Mouse (Mus musculus) liver, embryonic 16.5 days (tissue): ENCODE results near the gene Ppm1g. TPM values are rescaled to one million over a fixed set of nuclear protein-coding genes. Genes with fewer than 3 reads are reported as not detected.
A peak's percentile ranks its signal among the peaks of the same experiment; 100 is the strongest.

ENCODE experiments used
- ATAC-seq: fragments of 200-750 bp; cut with Nextera tagmentation; 2 replicates; pipeline ENCODE4 v1.8.0; 2017; ENCODE audit warnings: low read depth, mild to moderate bottlenecking, moderate number of reproducible peaks, moderate library complexity
- H3K27ac ChIP-seq: fragments of 300-500 bp; sonication (generic); 2 replicates; pipeline ENCODE4 v1.5.1; 2014; ENCODE audit warnings: mild to moderate bottlenecking, low read length
- H3K27me3 ChIP-seq: fragments of 300-500 bp; sonication (generic); 2 replicates; pipeline ENCODE4 v1.6.1; 2014; ENCODE audit warnings: low read depth, low read length, mixed read lengths; ENCODE audit not compliant: control insufficient read depth, insufficient read depth
- H3K36me3 ChIP-seq: fragments of 300-500 bp; sonication (generic); 2 replicates; pipeline ENCODE4 v1.6.1; 2014; ENCODE audit warnings: mild to moderate bottlenecking; ENCODE audit not compliant: control insufficient read depth, insufficient read depth
- H3K4me1 ChIP-seq: fragments of 300-500 bp; sonication (generic); 2 replicates; pipeline ENCODE4 v1.6.1; 2014; ENCODE audit warnings: low read depth, low read length, mixed read lengths; ENCODE audit not compliant: control insufficient read depth
- H3K4me2 ChIP-seq: fragments of 300-500 bp; sonication (generic); 2 replicates; pipeline ENCODE4 v1.6.1; 2014; ENCODE audit warnings: low read depth, low read length, mixed read lengths
- H3K4me3 ChIP-seq: fragments of 300-500 bp; sonication (generic); 2 replicates; pipeline ENCODE4 v1.5.1; 2014; ENCODE audit warnings: low read depth, mild to moderate bottlenecking, low read length
- H3K9ac ChIP-seq: fragments of 300-500 bp; sonication (generic); 2 replicates; pipeline ENCODE4 v1.6.1; 2014; ENCODE audit warnings: low read depth, low read length
- H3K9me3 ChIP-seq: fragments of 300-500 bp; sonication (generic); replicated peaks from 2 replicates; pipeline ENCODE4 v1.6.1; 2016; ENCODE audit warnings: low read length; ENCODE audit not compliant: control insufficient read depth
- WGBS: fragments of 180-500 bp; shearing (Covaris S2); extraction: QIAGEN DNeasy Blood & Tissue Kit; methylation state at CpG from one replicate; pipeline ENCODE4 v1.1.7; 2014; ENCODE audit not compliant: insufficient replicate concordance; 5-methylcytosine and 5-hydroxymethylcytosine counted together
- polyA plus RNA-seq: library from polyadenylated mRNA; unstranded; fragments of >200 nt; fragmentation: Nextera tagmentation; extraction: Ambion mirVana; gene quantifications from 2 replicates; pipeline ENCODE4 v1.2.1, GENCODE M21; 2015

Gene Ppm1g
- 90.8 and 97.8 TPM in 2 replicates for polyA plus RNA-seq

GRCm38 (mm10) chr5:31220448-31221303 lies at the start of gene Ppm1g:
Gene Ppm1g (minus strand): TSS chr5:31220687.
- Histone ChIP-seq H3K36me3 (no peaks in the 10 kb centered on the region; the same call in 1 of the 2 replicates), H3K4me3 (peak within 1 kb of the TSS; percentile 100), H3K27me3 (no peaks in the 10 kb centered on the region), H3K4me1 (peaks cover 31% of the 10 kb centered on the region), H3K27ac (peak within 1 kb of the TSS; percentile 94), H3K9ac (peak within 1 kb of the TSS; percentile 96), H3K4me2 (peak within 1 kb of the TSS; percentile 91), H3K9me3 (no peaks in the 10 kb centered on the region)
- under 1% methylated on average over 69 of the region's 70 CpGs for WGBS
- peak; percentile 95 for ATAC-seq

- Histone ChIP-seq H3K27ac (no peak overlapping the region), H3K27me3 (no peaks in the 10 kb centered on the region), H3K4me2 (no peak overlapping the region), H3K4me1 (no peaks in the 10 kb centered on the region), H3K4me3 (no peak overlapping the region), H3K36me3 (no peaks in the 10 kb centered on the region), H3K9me3 (no peaks in the 10 kb centered on the region), H3K9ac (no peak overlapping the region)
- ATAC-seq, result no peak
- WGBS, result 53% methylated on average over 6 of the region's 6 CpGs
Measured at GRCm38 (mm10) chr5:31267686-31268085, 47.2 kb upstream of the Ppm1g start.

- Histone ChIP-seq H3K36me3 (no peaks in the 10 kb centered on the region), H3K27me3 (no peaks in the 10 kb centered on the region), H3K4me1 (no peaks in the 10 kb centered on the region), H3K9me3 (no peaks in the 10 kb centered on the region), H3K9ac (no peak overlapping the region), H3K27ac (no peak overlapping the region), H3K4me3 (no peak overlapping the region), H3K4me2 (no peak overlapping the region)
- whole genome bisulfite sequencing, result 79% methylated on average over 7 of the region's 7 CpGs
- ATAC-seq, result no peak
Measured at GRCm38 (mm10) chr5:31266101-31266500, 45.6 kb upstream of the Ppm1g start.

DNA sequence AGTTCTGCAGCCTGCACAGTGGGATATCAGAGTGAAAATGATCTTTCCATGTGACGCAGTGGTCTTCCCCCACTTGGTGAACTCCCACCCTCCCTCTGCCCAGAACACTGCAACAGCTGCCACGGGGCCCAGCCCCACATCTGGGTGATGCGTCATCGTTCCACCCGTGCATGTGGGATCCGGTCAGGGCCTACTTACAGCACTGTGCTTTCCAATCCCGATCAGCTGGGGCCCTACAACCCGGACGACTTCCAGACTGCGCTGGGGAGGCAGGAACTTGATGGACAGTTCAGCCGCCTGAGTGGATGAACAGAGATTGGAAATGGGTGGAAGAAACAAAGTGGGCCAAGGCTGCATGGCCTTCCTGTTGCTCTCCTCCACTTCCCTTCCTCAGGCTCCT lies 37.1 kb upstream of the Ppm1g start:
- H3K27me3 ChIP-seq, result no peaks in the 10 kb centered on the region
- WGBS, result 79% methylated on average over 11 of the region's 11 CpGs
- H3K27ac ChIP-seq, result no peak overlapping the region
- H3K4me1 ChIP-seq, result no peaks in the 10 kb centered on the region; the same call in 1 of the 2 replicates
- ATAC-seq, result no peak
- no peak overlapping the region for H3K4me2 ChIP-seq
- H3K9me3 ChIP-seq, result no peaks in the 10 kb centered on the region
- no peak overlapping the region for H3K4me3 ChIP-seq
- no peak overlapping the region for H3K9ac ChIP-seq
- no peaks in the 10 kb centered on the region for H3K36me3 ChIP-seq

DNA sequence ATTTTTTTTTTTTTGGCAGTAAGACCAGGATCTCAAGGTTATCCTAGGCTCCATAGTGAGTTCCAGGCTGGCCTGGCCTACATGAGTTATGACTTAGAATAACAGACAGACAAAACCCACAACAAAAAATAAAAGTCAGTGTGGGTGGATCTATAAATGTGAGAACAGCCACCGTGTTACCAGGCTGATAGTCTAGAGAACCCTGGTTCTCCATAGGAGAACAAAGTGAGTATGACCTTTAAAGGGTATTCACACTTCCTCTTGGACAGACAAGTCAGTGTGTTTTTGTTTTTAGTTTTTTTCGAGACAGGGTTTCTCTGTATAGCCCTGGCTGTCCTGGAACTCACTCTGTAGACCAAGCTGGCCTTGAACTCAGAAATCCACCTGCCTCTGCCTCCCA lies 35.5 kb upstream of the Ppm1g start:
- Histone ChIP-seq H3K4me2 (no peak overlapping the region), H3K27ac (no peak overlapping the region), H3K9ac (no peak overlapping the region), H3K9me3 (no peaks in the 10 kb centered on the region), H3K4me3 (no peak overlapping the region), H3K27me3 (no peaks in the 10 kb centered on the region), H3K4me1 (peaks cover 3% of the 10 kb centered on the region), H3K36me3 (peaks cover 4% of the 10 kb centered on the region; the same call in 1 of the 2 replicates)
- no peak for ATAC-seq
- 54% methylated on average over 2 of the region's 2 CpGs for WGBS

DNA sequence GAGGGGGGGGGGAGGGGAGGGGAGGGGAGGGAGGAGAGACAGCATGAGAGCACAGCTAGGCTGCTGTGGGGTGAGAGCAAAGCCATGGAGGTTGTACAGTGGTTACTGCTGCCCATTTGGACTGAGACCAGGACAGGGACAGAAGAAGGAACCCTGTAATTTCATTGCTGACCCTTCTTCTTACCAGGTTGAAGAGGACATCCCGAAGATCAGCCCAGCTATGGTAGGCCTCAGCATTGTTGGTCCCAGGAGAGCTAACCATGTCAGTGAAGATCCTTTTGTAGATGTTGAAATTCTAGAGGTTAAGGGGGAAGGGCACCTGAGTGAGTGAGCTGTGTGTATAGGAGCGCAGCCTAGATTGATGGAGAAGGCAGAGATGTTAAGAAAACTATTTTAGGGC lies 34.9 kb upstream of the Ppm1g start:
- Histone ChIP-seq H3K9me3 (no peaks in the 10 kb centered on the region), H3K27ac (no peak overlapping the region), H3K9ac (no peak overlapping the region), H3K4me1 (peaks cover 3% of the 10 kb centered on the region), H3K4me2 (no peak overlapping the region), H3K4me3 (no peak overlapping the region), H3K27me3 (no peaks in the 10 kb centered on the region), H3K36me3 (peaks cover 10% of the 10 kb centered on the region)
- 79% methylated on average over 2 of the region's 2 CpGs for WGBS
- no peak for ATAC-seq

DNA sequence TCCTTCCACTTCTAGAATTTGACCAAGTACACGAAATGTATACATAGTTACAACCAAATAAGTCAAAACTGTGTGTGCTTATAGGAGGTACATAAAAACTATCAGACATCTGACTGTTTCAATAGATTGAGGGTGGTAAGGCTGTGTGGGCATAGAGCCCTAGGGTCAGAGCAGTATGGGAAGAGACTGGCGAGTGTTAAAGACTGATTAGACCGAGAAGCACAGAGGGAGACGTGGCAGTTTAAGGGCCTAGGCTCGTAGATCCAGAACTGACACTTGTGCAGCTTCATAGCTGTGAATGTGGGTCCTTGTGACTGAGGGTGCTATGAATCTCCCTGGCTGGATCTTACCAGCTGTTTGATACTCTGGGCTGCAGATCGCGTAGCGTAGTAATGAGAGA lies 34.4 kb upstream of the Ppm1g start:
- peaks cover 15% of the 10 kb centered on the region for H3K36me3 ChIP-seq
- H3K27me3 ChIP-seq, result no peaks in the 10 kb centered on the region
- 53% methylated on average over 8 of the region's 8 CpGs for WGBS
- no peak overlapping the region for H3K4me3 ChIP-seq
- H3K4me2 ChIP-seq, result no peak overlapping the region
- no peak for ATAC-seq
- no peak overlapping the region for H3K9ac ChIP-seq
- peaks cover 3% of the 10 kb centered on the region for H3K4me1 ChIP-seq
- H3K9me3 ChIP-seq, result no peaks in the 10 kb centered on the region
- no peak overlapping the region for H3K27ac ChIP-seq

DNA sequence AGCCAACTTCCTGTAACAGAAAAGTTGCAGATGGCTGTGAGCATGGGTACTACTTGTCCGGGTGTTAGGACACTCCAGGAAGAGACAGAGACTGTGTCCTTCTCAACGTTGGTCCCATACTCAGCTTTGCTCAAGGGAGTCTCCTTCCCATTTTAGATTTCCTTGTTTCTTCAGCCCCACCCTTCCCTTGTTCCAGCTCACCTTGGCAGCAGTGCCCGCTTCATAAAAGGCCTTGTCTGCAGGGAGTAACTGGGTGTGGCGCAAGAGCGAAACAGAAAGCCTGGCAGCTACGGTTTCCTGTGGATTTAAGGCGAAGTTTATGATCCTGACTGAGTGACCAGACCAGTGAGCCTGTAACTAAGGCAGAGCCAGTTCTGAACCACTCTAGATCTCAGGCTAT lies 34.0 kb upstream of the Ppm1g start:
- ATAC-seq, result no peak
- Histone ChIP-seq H3K27me3 (no peaks in the 10 kb centered on the region), H3K4me1 (peaks cover 3% of the 10 kb centered on the region), H3K27ac (no peak overlapping the region), H3K4me3 (no peak overlapping the region), H3K4me2 (no peak overlapping the region), H3K9me3 (no peaks in the 10 kb centered on the region), H3K36me3 (peaks cover 19% of the 10 kb centered on the region), H3K9ac (no peak overlapping the region)
- 49% methylated on average over 7 of the region's 7 CpGs for WGBS

- H3K27ac ChIP-seq, result no peak overlapping the region
- H3K36me3 ChIP-seq, result peaks cover 21% of the 10 kb centered on the region
- no peaks in the 10 kb centered on the region for H3K9me3 ChIP-seq
- H3K9ac ChIP-seq, result no peak overlapping the region
- peaks cover 3% of the 10 kb centered on the region for H3K4me1 ChIP-seq
- ATAC-seq, result no peak
- 86% methylated on average over 8 of the region's 8 CpGs for WGBS
- H3K4me3 ChIP-seq, result no peak overlapping the region
- no peaks in the 10 kb centered on the region for H3K27me3 ChIP-seq
- H3K4me2 ChIP-seq, result no peak overlapping the region
Measured at GRCm38 (mm10) chr5:31253806-31254205, 33.3 kb upstream of the Ppm1g start.
